Mouse (Mus musculus) Patski (cell line): ENCODE data around the gene Phactr4. TPM values are rescaled to one million over a fixed set of nuclear protein-coding genes. Genes with fewer than 3 reads are reported as not detected.
A peak's percentile ranks its signal among the peaks of the same experiment; 100 is the strongest.

Experiments
- ATAC-seq: fragments of 100-300 bp; one replicate; pipeline ENCODE4 v1.8.0; 2021
- CTCF ChIA-PET: fragments of 350-600 bp; sonication (Branson Sonifier 250); formaldehyde crosslinking; loops from one replicate; lab custom pipeline; 2022; ENCODE audit warnings: inconsistent platforms; lab: Charles Lee
- POLR2A ChIA-PET: fragments of 350-600 bp; sonication (Branson Sonifier 250); formaldehyde crosslinking; loops from one replicate; lab custom pipeline; 2022; ENCODE audit warnings: antibody characterized with exemption, inconsistent platforms; lab: Charles Lee
- DNase-seq: peaks from one replicate; pipeline ENCODE4 v3.0.0-alpha.2; 2011; ENCODE audit warnings: low read depth, low spot score
- H3K27me3 ChIP-seq: fragments of 371-371 bp; one replicate; pipeline ENCODE4 v1.5.1; 2021
- CTCF ChIP-seq: fragments of 100-300 bp; IDR thresholded peaks from one replicate; pipeline ENCODE4 v1.5.1; 2021
- in situ Hi-C: fragments of 300-500 bp; cut with MboI; formaldehyde crosslinking; loops from 3 replicates; pipeline ENCODE4 v1.11.1; 2018; ENCODE audit warnings: low pct_unique_long_range_greater_than_20kb, mixed read lengths
- polyA plus RNA-seq: library from polyadenylated mRNA; unstranded; gene quantifications from one replicate; pipeline ENCODE4 v1.2.3, GENCODE M21; 2021

The Phactr4 gene
- polyA plus RNA-seq, 1 experiment from 2014 or later, result 60.4 TPM

- no peak for TF ChIP-seq CTCF
- no peaks in the 10 kb centered on the region for H3K27me3 ChIP-seq
- in situ Hi-C loops, result no loop called here
- ATAC-seq (no peak), DNase-seq (no peak)
- ChIA-PET CTCF (no interaction called here), POLR2A (no interaction called here)
These were observed 23.8 kb upstream of the Phactr4 start for GRCm38 (mm10) chr4:132446105-132446504.

GRCm38 (mm10) chr4:132444516-132444915 lies 22.2 kb upstream of the Phactr4 start:
- DNase-seq, result no peak
- no peak for ATAC-seq
- in situ Hi-C loops, result no loop called here
- POLR2A ChIA-PET, result no interaction called here
- TF ChIP-seq CTCF, result no peak
- no peaks in the 10 kb centered on the region for H3K27me3 ChIP-seq
- CTCF ChIA-PET, result interaction anchor here (1.0 kb wide), 1 partner anchor 29 kb away, joined by 3 read pairs; no protein-coding TSS in a partner anchor

GRCm38 (mm10) chr4:132437857-132438256 lies 15.6 kb upstream of the Phactr4 start:
- ATAC-seq, result no peak
- no peaks in the 10 kb centered on the region for H3K27me3 ChIP-seq
- in situ Hi-C loops, result no loop called here
- ChIA-PET POLR2A (no interaction called here), CTCF (no interaction called here)
- no peak for DNase-seq
- TF ChIP-seq CTCF, result no peak

GRCm38 (mm10) chr4:132432717-132433372 lies 10.6 kb upstream of the Phactr4 start:
- ATAC-seq (no peak), DNase-seq (no peak)
- TF ChIP-seq CTCF, result no peak
- ChIA-PET POLR2A (no interaction called here), CTCF (interaction anchor here (1.2 kb wide), 1 partner anchor 17 kb away, joined by 3 read pairs; no protein-coding TSS in a partner anchor)
- in situ Hi-C loops, result no loop called here
- H3K27me3 ChIP-seq, result no peaks in the 10 kb centered on the region

GRCm38 (mm10) chr4:132428022-132428542 lies 5.8 kb upstream of the Phactr4 start:
- ChIA-PET POLR2A (interaction anchor here (1.0 kb wide), 1 partner anchor 16 kb away, joined by 3 read pairs; no protein-coding TSS in a partner anchor), CTCF (interaction anchor here (1.0 kb wide), 1 partner anchor 42 kb away, joined by 5 read pairs; no protein-coding TSS in a partner anchor)
- ATAC-seq, result peak; percentile 78
- no peak for TF ChIP-seq CTCF
- in situ Hi-C loops, result loop anchor here (5.0 kb wide), 1 partner anchor 34 kb away; the partner anchor contains the start of gene Med18
- H3K27me3 ChIP-seq, result no peaks in the 10 kb centered on the region
- peak; percentile 83 for DNase-seq

GRCm38 (mm10) chr4:132427493-132427892 lies 5.2 kb upstream of the Phactr4 start:
- DNase-seq (no peak), ATAC-seq (no peak)
- ChIA-PET POLR2A (interaction anchor here (1.0 kb wide), 1 partner anchor 16 kb away, joined by 3 read pairs; no protein-coding TSS in a partner anchor), CTCF (no interaction called here)
- in situ Hi-C loops, result loop anchor here (5.0 kb wide), 1 partner anchor 35 kb away; the partner anchor contains the start of gene Med18
- H3K27me3 ChIP-seq, result no peaks in the 10 kb centered on the region
- no peak for TF ChIP-seq CTCF

- no peak for ATAC-seq
- in situ Hi-C loops, result loop anchor here (5.0 kb wide), 1 partner anchor 36 kb away; the partner anchor contains the start of gene Med18
- no peak for TF ChIP-seq CTCF
- H3K27me3 ChIP-seq, result no peaks in the 10 kb centered on the region
- ChIA-PET POLR2A (no interaction called here), CTCF (interaction anchor here (0.9 kb wide), 1 partner anchor 88 kb away, joined by 3 read pairs; no protein-coding TSS in a partner anchor)
- no peak for DNase-seq
These were observed 3.7 kb upstream of the Phactr4 start for GRCm38 (mm10) chr4:132426021-132426420.

- CTCF ChIA-PET, result no interaction called here
These were observed 2.5 kb upstream of the Phactr4 start for GRCm38 (mm10) chr4:132424765-132425164.

GRCm38 (mm10) chr4:132421556-132421922 lies 750 bp downstream of the Phactr4 start:
- POLR2A ChIA-PET, result interaction anchor here (0.6 to 1.3 kb wide), 2 partner anchors 42 to 94 kb away, joined by 3 to 4 read pairs; partner anchors contain the start of gene Med18
- H3K27me3 ChIP-seq, result no peaks in the 10 kb centered on the region
- TF ChIP-seq CTCF, result no peak
- CTCF ChIA-PET, result interaction anchor here (1.4 kb wide), 1 partner anchor 10 kb away, joined by 3 read pairs; no protein-coding TSS in a partner anchor
- in situ Hi-C loops, result loop anchor here (5.0 kb wide), 1 partner anchor 91 kb away; the partner anchor contains the start of gene Sesn2
- DNase-seq (no peak), ATAC-seq (no peak)

More at GRCm38 (mm10) chr4:132424765-132425164, 2.5 kb upstream of the Phactr4 start:
- no peak for TF ChIP-seq CTCF
- POLR2A ChIA-PET, result no interaction called here
- no peaks in the 10 kb centered on the region for H3K27me3 ChIP-seq
- DNase-seq (no peak), ATAC-seq (no peak)
- in situ Hi-C loops, result loop anchor here (5.0 kb wide), 2 partner anchors 38 to 88 kb away; partner anchors contain the start of genes Med18 and Sesn2

GRCm38 (mm10) chr4:132420471-132420870 lies 1.8 kb downstream of the Phactr4 start:
- ChIA-PET CTCF (interaction anchor here (1.4 kb wide), 1 partner anchor 8 kb away, joined by 3 read pairs; no protein-coding TSS in a partner anchor), POLR2A (interaction anchor here (0.6 kb wide), 1 partner anchor 79 kb away, joined by 3 read pairs; no protein-coding TSS in a partner anchor)
- DNase-seq (no peak), ATAC-seq (no peak)
- no peak for TF ChIP-seq CTCF
- in situ Hi-C loops, result loop anchor here (5.0 kb wide), 1 partner anchor 92 kb away; the partner anchor contains the start of gene Sesn2
- H3K27me3 ChIP-seq, result no peaks in the 10 kb centered on the region
